Mouse (Mus musculus) kidney, adult 2 months (tissue): Measurements from ENCODE around the gene Aip. TPM values are rescaled to one million over a fixed set of nuclear protein-coding genes. Genes with fewer than 3 reads are reported as not detected.

Experiments used
- DNase-seq: peaks from one replicate; pipeline ENCODE4 v3.0.0; 2021
- H3K27ac ChIP-seq: fragments of 200-500 bp; 2 replicates; pipeline ENCODE4 v1.5.1; 2012; ENCODE audit warnings: low read depth, low read length, control low read depth, inconsistent platforms; ENCODE audit not compliant: insufficient read depth
- H3K27me3 ChIP-seq: fragments of 200-500 bp; replicated peaks from 2 replicates; pipeline ENCODE4 v1.6.1; 2012; ENCODE audit warnings: mild to moderate bottlenecking, moderate library complexity, low read length, inconsistent platforms; ENCODE audit not compliant: control insufficient read depth, insufficient read depth
- H3K36me3 ChIP-seq: fragments of 200-500 bp; 2 replicates; pipeline ENCODE4 v1.6.1; 2012; ENCODE audit warnings: mild to moderate bottlenecking, moderate library complexity, low read length, inconsistent platforms; ENCODE audit not compliant: control insufficient read depth, insufficient read depth
- H3K4me1 ChIP-seq: fragments of 200-500 bp; 2 replicates; pipeline ENCODE4 v1.6.1; 2011; ENCODE audit warnings: low read length; ENCODE audit not compliant: control insufficient read depth, insufficient read depth
- H3K4me3 ChIP-seq: fragments of 200-500 bp; 2 replicates; pipeline ENCODE4 v1.5.1; 2011; ENCODE audit warnings: mild to moderate bottlenecking, low read depth, low read length, control low read depth; ENCODE audit not compliant: insufficient read depth
- CTCF ChIP-seq: fragments of 200-500 bp; conservative IDR thresholded peaks from 2 replicates; pipeline ENCODE4 v1.5.1; 2011; ENCODE audit warnings: low read depth, mild to moderate bottlenecking, control low read depth, low read length, moderate library complexity, mixed read lengths; ENCODE audit not compliant: insufficient read depth, insufficient read length
- POLR2A ChIP-seq: fragments of 200-500 bp; IDR thresholded peaks from one replicate; pipeline ENCODE4 v1.6.1; 2011; ENCODE audit warnings: low read depth, low read length, control low read depth
- WGBS: fragments of 180-500 bp; shearing (Covaris S2); methylation state at CpG from one replicate; pipeline ENCODE4 v1.1.7; 2018; 5-methylcytosine and 5-hydroxymethylcytosine counted together
- polyA plus RNA-seq: library from polyadenylated mRNA; depleted of rRNA; stranded (reverse); fragments of >200 nt; gene quantifications from 2 replicates; pipeline ENCODE4 v1.2.3, GENCODE M21; 2012

The Aip gene
- polyA plus RNA-seq, 1 experiment: 96.2 TPM

GRCm38 (mm10) chr19:4102049-4102448 lies 23.6 kb downstream of the Aip start:
- TF ChIP-seq POLR2A: no peak
- Histone ChIP-seq H3K27ac (no peak overlapping the region), H3K4me3 (no peak overlapping the region), H3K4me1 (peaks cover 7% of the 10 kb centered on the region; the same call in 1 of the 2 replicates), H3K27me3 (no peaks in the 10 kb centered on the region), H3K36me3 (no peaks in the 10 kb centered on the region)
- 85% methylated on average over 2 of the region's 2 CpGs for WGBS
- DNase-seq: no peak

GRCm38 (mm10) chr19:4101466-4101865 lies 24.2 kb downstream of the Aip start:
- TF ChIP-seq CTCF (no peak), POLR2A (no peak)
- no peak for DNase-seq
- Histone ChIP-seq H3K4me1 (peaks cover 7% of the 10 kb centered on the region; the same call in 1 of the 2 replicates), H3K36me3 (no peaks in the 10 kb centered on the region), H3K4me3 (no peak overlapping the region), H3K27me3 (no peaks in the 10 kb centered on the region), H3K27ac (no peak overlapping the region)
- WGBS: 92% methylated on average over 6 of the region's 6 CpGs

GRCm38 (mm10) chr19:4100718-4101261 lies 24.9 kb downstream of the Aip start:
- TF ChIP-seq POLR2A: no peak
- no peak for TF ChIP-seq CTCF
- DNase-seq: no peak
- 8% methylated on average over 52 of the region's 52 CpGs for WGBS
- peaks cover 11% of the 10 kb centered on the region; the same call in 1 of the 2 replicates for H3K4me1 ChIP-seq
- no peak overlapping the region for H3K27ac ChIP-seq
- H3K27me3 ChIP-seq: no peaks in the 10 kb centered on the region
- H3K36me3 ChIP-seq: no peaks in the 10 kb centered on the region
- peak overlapping the region; percentile 80 for H3K4me3 ChIP-seq

GRCm38 (mm10) chr19:4099837-4100717 lies 25.6 kb downstream of the Aip start, which contains the start of gene Pitpnm1:
TSS of gene Pitpnm1 (plus strand) at chr19:4099998.
- H3K4me1 ChIP-seq: peaks cover 11% of the 10 kb centered on the region; the same call in 1 of the 2 replicates
- DNase-seq: peak; percentile 82
- H3K36me3 ChIP-seq: no peaks in the 10 kb centered on the region
- H3K27ac ChIP-seq: peak within 1 kb of the TSS; percentile 48
- WGBS: 2% methylated on average over 53 of the region's 53 CpGs
- no peaks in the 10 kb centered on the region for H3K27me3 ChIP-seq
- TF ChIP-seq CTCF (no peak), POLR2A (no peak)
- peak within 1 kb of the TSS; percentile 80 for H3K4me3 ChIP-seq

GRCm38 (mm10) chr19:4099056-4099455 lies 26.6 kb downstream of the Aip start:
- Histone ChIP-seq H3K36me3 (no peaks in the 10 kb centered on the region), H3K4me1 (peaks cover 11% of the 10 kb centered on the region; the same call in 1 of the 2 replicates), H3K4me3 (no peak overlapping the region), H3K27ac (peak overlapping the region; percentile 13), H3K27me3 (no peaks in the 10 kb centered on the region)
- TF ChIP-seq CTCF: peak; percentile 98
- TF ChIP-seq POLR2A: no peak
- 7% methylated on average over 9 of the region's 9 CpGs for WGBS
- DNase-seq: peak; percentile 96

GRCm38 (mm10) chr19:4098426-4098825 lies 27.2 kb downstream of the Aip start:
- Histone ChIP-seq H3K36me3 (no peaks in the 10 kb centered on the region), H3K27ac (no peak overlapping the region), H3K27me3 (no peaks in the 10 kb centered on the region), H3K4me1 (peaks cover 11% of the 10 kb centered on the region; the same call in 1 of the 2 replicates), H3K4me3 (no peak overlapping the region)
- TF ChIP-seq CTCF (no peak), POLR2A (no peak)
- DNase-seq: no peak
- WGBS: 67% methylated on average over 13 of the region's 13 CpGs

- Histone ChIP-seq H3K36me3 (no peaks in the 10 kb centered on the region), H3K4me3 (peak overlapping the region; percentile 64), H3K4me1 (peaks cover 11% of the 10 kb centered on the region; the same call in 1 of the 2 replicates), H3K27ac (peak overlapping the region; percentile 76), H3K27me3 (no peaks in the 10 kb centered on the region)
- no peak for TF ChIP-seq CTCF
- TF ChIP-seq POLR2A: no peak
- DNase-seq: peak; percentile 94
- 3% methylated on average over 21 of the region's 21 CpGs for WGBS
These were observed 28.2 kb downstream of the Aip start for GRCm38 (mm10) chr19:4097441-4097825.
